Mouse (Mus musculus): ENCODE measurements at regions not wholly inside any gene's neighbourhood (a gene's known extent, or its start where the extent isn't known, plus 50 kb on each side); places are given as distances from the start of the nearest gene placed in this dataset.
A peak's percentile ranks its signal among the peaks of the same experiment; 100 is the strongest.

GRCm38 (mm10) chr13:97510431-97511261 is 249.8 kb downstream of the Gm10260 start:
- no peak for TF ChIP-seq CTCF (conservative IDR thresholded peaks at IDR 0.05)
- DNase-seq (ENCODE audit: low spot score in 2 of 2): no peak
- H3K27ac ChIP-seq: no peak overlapping the region
- H3K4me3 ChIP-seq: no peak overlapping the region

GRCm38 (mm10) chr13:97504949-97505348 is 255.5 kb downstream of the Gm10260 start:
- Histone ChIP-seq H3K4me3 (no peak overlapping the region), H3K27ac (no peak overlapping the region)
- no peak for TF ChIP-seq CTCF (conservative IDR thresholded peaks at IDR 0.05)
- DNase-seq (ENCODE audit: low spot score in 2 of 2): no peak

- no peak for DNase-seq (ENCODE audit: low spot score in 2 of 2)
- TF ChIP-seq CTCF (conservative IDR thresholded peaks at IDR 0.05): no peak
- no peak overlapping the region for H3K27ac ChIP-seq
- no peak overlapping the region for H3K4me3 ChIP-seq
Observed at GRCm38 (mm10) chr13:97503955-97504739, 256.3 kb downstream of the Gm10260 start.

- DNase-seq (ENCODE audit: low spot score in 2 of 2): no peak
- Histone ChIP-seq H3K4me3 (no peak overlapping the region), H3K27ac (no peak overlapping the region)
- no peak for TF ChIP-seq CTCF (conservative IDR thresholded peaks at IDR 0.05)
Observed at GRCm38 (mm10) chr13:97503391-97503790, 257.0 kb downstream of the Gm10260 start.

- no peak for DNase-seq (ENCODE audit: low spot score in 2 of 2)
- no peak for TF ChIP-seq CTCF (conservative IDR thresholded peaks at IDR 0.05)
- no peak overlapping the region for H3K27ac ChIP-seq
- H3K4me3 ChIP-seq: no peak overlapping the region
Observed at GRCm38 (mm10) chr13:97500155-97500554, 259.2 kb downstream of the Enc1 start.

- Histone ChIP-seq H3K4me3 (no peak overlapping the region), H3K27ac (no peak overlapping the region)
- DNase-seq (ENCODE audit: low spot score in 2 of 2): no peak
- TF ChIP-seq CTCF (conservative IDR thresholded peaks at IDR 0.05): no peak
Observed at GRCm38 (mm10) chr13:97498981-97499380, 258.1 kb downstream of the Enc1 start.

GRCm38 (mm10) chr13:97497928-97498327 is 257.0 kb downstream of the Enc1 start:
- H3K4me3 ChIP-seq: no peak overlapping the region
- no peak overlapping the region; the same call in 1 of the 2 replicates for H3K27ac ChIP-seq
- DNase-seq (ENCODE audit: low spot score in 2 of 2): no peak
- TF ChIP-seq CTCF (conservative IDR thresholded peaks at IDR 0.05): no peak

- H3K27ac ChIP-seq: no peak overlapping the region
- no peak for DNase-seq (ENCODE audit: low spot score in 2 of 2)
- H3K4me3 ChIP-seq: no peak overlapping the region
- no peak for TF ChIP-seq CTCF (conservative IDR thresholded peaks at IDR 0.05)
Observed at GRCm38 (mm10) chr13:97494770-97495169, 253.9 kb downstream of the Enc1 start.

GRCm38 (mm10) chr13:97493836-97494235 is 252.9 kb downstream of the Enc1 start:
- no peak for DNase-seq (ENCODE audit: low spot score in 2 of 2)
- H3K27ac ChIP-seq: no peak overlapping the region
- H3K4me3 ChIP-seq: no peak overlapping the region
- TF ChIP-seq CTCF (conservative IDR thresholded peaks at IDR 0.05): no peak

GRCm38 (mm10) chr13:97492958-97493735 is 252.2 kb downstream of the Enc1 start:
- Histone ChIP-seq H3K4me3 (no peak overlapping the region), H3K27ac (peak overlapping the region; percentile 39; the same call in 1 of the 2 replicates)
- TF ChIP-seq CTCF (conservative IDR thresholded peaks at IDR 0.05): no peak
- no peak for DNase-seq (ENCODE audit: low spot score in 2 of 2)

GRCm38 (mm10) chr13:97491865-97492847 is 251.3 kb downstream of the Enc1 start:
- Histone ChIP-seq H3K4me3 (no peak overlapping the region), H3K27ac (0 out of 2 replicates have a peak overlapping the region, but pooled peaks have one; percentile 2)
- no peak for TF ChIP-seq CTCF (conservative IDR thresholded peaks at IDR 0.05)
- DNase-seq (ENCODE audit: low spot score in 2 of 2): no peak

- H3K27ac ChIP-seq: no peak overlapping the region
- TF ChIP-seq CTCF (conservative IDR thresholded peaks at IDR 0.05): no peak
- H3K4me3 ChIP-seq: no peak overlapping the region
- no peak for DNase-seq (ENCODE audit: low spot score in 2 of 2)
Observed at GRCm38 (mm10) chr13:97490131-97490530, 249.2 kb downstream of the Enc1 start.

Measured in layer of hippocampus, adult 2 months (tissue).